Mouse (Mus musculus): ENCODE measurements around the gene Plcxd2.

Plcxd2 gene

DNA sequence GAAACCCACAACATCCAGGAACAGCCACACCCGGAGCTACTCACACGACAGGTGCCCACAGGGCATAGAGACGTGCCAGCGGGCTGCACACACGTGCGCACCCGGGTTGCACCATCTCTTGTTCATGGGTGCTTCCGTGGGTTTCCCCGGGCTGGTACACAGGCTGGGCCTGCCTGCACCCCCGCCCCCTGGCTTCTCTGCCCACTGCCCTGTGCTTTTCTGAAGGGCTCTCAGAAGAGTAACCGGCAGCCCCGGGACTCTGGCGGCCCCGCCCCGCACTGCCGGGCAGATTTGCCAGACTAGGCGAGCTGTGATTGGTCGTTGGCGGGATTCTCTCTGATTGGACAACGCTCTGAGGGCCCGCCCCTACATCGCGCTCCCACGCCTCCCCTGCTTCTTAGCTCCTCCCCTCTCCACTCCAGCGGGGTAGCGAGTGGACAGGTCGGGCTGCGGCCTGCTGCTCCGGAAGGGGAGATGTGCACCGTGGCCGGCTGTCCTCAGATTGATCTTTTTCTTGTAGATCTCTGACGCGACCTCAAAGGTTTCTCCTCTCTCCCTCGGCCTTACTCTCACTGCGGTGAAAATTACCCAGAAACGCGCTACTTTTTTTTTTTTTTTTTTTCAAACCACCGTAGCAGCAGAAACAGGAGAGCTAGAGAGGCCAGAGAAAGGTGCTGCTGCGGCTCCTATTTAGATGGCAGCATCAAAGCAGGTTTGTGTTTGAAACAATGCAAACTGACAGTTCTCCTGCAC, at the start of gene Plcxd2:
Plcxd2 (minus strand) TSS at position 66 of the 753 bp plus-strand sequence.
- in situ Hi-C loops (cut with MboI, MseI) = loop anchor here (25.0 kb wide), 1 partner anchor 773 kb away; no protein-coding TSS in a partner anchor

DNA sequence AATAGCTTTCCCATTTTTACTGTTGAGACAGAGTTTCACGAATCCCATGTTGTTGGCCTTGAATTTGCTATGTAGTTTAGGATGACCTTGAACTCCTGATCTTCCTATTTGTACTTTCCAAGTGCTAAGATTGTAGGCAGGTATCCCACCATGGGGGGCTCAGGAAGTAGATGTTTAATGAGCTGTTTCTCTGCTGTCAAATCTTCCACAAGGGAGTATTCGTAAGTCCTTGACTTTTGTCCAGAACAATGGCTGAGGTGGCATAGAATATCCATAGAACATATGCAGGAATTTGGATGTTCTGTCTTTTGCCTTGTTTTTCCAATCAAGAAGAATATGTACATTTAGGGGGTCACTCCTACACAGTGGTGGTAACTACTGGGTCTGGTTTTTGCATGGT, 36.9 kb upstream of the Plcxd2 start:
- in situ Hi-C loops (cut with MboI, MseI) = no loop called here

DNA sequence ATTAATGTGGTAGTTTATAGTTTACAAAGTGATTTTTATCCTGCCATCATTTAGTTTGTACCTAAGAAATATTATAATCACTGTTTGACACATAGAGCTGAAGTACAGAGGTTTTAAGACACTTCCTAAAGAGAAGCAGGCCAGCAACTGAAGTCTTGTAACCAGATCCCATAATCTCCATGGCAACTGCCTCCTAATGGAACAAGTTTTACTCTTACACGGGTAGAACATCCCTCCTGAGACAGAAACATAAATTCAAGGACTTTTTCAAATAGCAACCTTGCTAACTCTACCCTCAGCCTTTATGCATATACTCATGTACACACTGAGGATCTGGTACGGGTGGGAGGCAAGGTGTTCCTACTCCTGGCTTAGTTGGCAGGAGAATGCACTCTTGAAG, 26.2 kb upstream of the Plcxd2 start:
- in situ Hi-C loops (cut with MboI, MseI) = no loop called here

DNA sequence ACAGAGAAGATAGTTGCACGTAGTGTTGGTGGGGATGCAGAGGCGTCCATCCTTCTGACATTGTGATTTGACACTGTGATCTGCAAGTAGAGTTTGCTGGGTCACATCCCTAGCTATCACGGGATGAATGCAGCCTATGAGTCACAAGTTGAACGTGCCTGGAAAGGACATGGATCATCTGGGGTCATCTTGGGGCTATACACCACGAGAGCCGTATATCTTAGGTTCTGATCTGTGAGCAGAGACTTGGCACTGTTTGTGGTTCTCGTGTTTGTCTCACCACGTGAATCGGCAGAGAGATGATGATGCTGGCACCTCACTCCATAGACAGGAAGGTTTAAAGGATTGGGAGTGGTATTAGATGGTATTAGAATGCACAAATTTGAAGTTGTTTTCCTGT, 23.9 kb upstream of the Plcxd2 start:
- in situ Hi-C loops (cut with MboI, MseI) = no loop called here

DNA sequence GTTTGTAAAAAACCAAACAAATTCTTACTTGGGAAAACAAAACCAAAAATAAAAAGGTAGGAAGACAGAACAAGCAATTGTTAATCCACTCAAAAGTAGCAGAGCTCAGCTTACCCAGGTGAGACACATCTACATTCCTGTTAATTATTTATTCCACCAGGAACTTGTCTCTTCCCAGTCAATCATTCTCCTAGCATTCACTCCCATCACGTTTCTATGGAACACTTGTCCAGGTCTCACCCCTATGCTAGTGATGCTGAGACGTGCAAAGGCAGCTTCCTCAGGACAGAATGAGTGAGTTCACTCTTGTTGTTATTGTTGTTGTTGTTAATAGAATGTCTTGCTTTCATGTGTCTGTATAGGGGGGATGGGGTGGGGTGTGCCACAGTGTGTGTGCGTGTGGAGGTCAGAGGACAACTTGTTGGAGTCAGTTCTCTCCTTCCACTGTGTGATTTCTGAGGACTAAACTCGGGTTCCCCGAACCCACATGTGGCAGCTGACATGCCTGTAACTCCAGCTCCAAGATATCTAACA, 13.0 kb upstream of the Plcxd2 start:
- in situ Hi-C loops (cut with MboI, MseI) = loop anchor here (25.0 kb wide), 1 partner anchor 786 kb away; no protein-coding TSS in a partner anchor

DNA sequence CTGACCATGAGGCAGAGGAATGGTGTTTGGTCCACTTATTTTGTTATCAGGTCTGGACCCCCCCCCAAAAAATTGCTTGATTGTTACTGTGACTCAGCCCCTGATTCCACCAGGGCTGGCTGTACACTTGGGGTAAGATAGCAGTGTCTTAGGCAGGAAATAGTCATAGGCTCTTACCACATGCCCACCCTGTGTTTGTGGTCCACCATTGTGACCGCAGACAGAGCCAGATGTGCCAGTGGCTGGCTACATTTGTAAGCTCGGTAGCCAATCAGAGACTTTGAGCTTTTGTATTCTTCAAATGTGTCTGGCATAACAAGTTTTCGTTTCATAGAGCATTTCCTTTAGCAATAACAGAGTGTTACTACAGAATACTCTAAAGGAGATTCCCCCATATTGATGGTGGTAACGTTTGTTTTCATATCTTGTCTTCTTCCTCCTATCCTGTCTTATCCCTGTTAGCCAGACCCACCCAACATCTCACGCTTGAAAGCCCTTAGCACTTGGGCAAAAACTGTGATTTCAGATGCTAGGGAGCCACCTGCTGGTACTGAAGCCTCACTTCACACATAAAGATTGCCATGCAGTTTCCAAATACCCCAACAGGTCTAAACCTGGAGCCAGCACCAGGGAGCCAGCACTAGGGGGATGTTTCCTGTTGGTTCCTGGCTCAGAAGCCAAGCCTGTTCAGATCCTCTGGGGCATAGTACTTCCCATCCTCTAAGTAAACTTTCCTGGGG, 12.3 kb upstream of the Plcxd2 start:
- in situ Hi-C loops (cut with MboI, MseI) = loop anchor here (25.0 kb wide), 1 partner anchor 785 kb away; no protein-coding TSS in a partner anchor

DNA sequence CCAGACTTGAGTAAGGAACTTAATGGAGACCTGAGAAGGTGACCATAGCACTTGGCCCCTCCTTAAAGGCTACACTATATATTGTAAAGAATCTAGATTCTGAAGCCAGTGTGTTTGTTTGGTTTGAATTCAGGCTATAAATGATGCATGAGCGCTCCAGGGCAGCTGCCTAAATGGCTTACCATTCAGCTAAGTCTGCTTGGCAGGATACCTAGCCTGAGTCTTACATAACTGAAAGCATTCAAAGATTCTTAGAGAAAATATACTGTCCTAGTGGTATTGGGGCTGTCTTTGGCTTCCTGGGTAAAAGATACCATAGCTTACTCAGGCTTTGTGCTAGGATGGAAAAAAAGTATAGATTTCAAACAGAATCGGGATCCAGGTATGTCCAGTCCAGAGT, 11.3 kb upstream of the Plcxd2 start:
- in situ Hi-C loops (cut with MboI, MseI) = loop anchor here (25.0 kb wide), 1 partner anchor 784 kb away; no protein-coding TSS in a partner anchor

DNA sequence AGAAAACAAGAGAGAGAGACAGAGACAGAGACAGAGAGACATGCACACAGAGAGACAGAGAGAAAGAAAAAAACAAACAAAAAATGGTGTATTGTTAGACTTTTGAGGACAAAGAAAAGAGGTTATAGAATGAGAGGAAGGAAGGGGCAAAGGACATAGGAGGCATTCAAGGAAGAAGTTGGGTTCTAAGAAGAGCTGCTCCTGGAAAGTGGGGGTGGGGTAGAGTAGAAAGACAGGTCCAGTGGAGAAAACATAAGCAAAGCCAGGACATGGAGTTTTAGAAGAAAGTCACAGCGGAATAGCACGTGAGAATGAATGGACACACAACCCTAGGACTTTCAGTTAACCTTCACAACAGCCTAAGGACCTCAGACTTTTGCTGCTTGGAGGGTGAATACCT, 10.4 kb upstream of the Plcxd2 start:
- in situ Hi-C loops (cut with MboI, MseI) = loop anchor here (25.0 kb wide), 1 partner anchor 783 kb away; no protein-coding TSS in a partner anchor

DNA sequence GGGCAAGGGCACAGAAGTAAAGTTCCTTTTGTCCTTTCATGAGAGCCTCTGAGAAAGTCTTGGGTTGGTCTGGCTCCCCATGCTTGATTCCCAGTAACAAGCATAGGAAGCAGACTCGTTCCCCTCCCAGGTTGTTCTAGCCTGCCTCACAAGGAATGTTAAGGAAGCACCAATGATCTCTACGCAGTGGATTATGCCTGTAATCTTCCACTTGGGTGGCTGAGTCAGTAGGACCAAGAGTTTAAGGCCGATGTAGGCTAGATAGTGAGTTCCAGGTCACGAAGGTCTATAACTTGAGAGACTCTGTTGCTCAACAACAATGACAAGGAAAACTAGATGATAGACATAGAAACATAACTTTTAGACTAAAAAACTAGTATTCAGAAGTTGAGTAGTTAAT, 9.8 kb upstream of the Plcxd2 start:
- in situ Hi-C loops (cut with MboI, MseI) = loop anchor here (25.0 kb wide), 1 partner anchor 782 kb away; no protein-coding TSS in a partner anchor

DNA sequence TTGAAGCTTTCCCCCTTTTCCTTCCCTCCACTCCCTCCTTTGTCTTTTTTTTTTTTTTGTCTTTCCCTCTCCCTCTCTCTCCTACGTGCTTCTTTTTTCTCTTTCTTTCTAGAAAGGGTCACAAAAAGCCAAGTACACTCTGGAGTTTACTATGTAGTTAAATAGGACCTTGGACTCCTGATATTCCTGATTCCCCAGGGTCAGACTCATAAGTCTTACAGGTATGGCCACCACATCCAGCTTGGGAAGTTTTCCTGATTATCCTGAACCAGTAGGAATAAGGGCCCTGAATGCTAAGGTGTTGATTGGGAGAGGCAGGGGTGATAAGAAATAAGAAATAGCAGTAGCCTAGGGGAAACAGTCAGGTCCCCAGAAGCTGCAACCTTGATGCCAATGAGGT, 9.3 kb upstream of the Plcxd2 start:
- in situ Hi-C loops (cut with MboI, MseI) = loop anchor here (25.0 kb wide), 1 partner anchor 782 kb away; no protein-coding TSS in a partner anchor

DNA sequence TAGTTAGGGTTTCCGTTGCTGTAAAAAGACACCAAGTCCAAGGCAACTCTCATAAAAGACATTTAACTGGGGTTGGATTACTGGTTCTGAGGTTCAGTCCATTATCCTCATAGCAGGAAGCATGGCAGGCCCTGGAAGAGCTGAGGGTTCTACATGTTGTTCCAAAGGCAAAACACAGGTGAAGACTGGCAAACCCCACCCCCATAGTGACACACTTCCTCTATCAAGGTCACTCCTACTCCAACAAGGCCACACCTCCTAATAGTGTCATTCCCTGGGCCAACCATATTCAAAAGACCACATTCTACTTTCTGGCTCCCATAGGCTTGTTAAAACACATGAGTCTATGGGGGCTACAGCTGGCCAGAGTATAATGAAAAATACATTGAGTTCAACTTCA, 1.7 kb upstream of the Plcxd2 start:
- in situ Hi-C loops (cut with MboI, MseI) = loop anchor here (25.0 kb wide), 1 partner anchor 774 kb away; no protein-coding TSS in a partner anchor

DNA sequence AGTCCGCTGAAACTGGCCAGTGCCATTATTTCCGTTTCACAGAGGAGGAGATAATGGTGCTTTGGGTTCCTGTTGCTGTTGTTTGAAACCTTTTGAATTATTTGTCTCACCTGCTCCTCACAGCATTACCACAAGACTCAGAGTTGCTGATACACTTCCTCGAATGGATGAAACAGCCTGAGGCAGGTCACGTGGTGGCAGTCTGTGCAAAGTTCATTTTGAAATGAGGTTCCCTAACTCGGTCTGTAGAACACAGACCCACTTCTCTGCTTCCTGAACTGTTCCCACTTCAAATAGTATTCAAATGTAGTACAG, 845 bp upstream of the Plcxd2 start:
- in situ Hi-C loops (cut with MboI, MseI) = loop anchor here (25.0 kb wide), 1 partner anchor 774 kb away; no protein-coding TSS in a partner anchor

DNA sequence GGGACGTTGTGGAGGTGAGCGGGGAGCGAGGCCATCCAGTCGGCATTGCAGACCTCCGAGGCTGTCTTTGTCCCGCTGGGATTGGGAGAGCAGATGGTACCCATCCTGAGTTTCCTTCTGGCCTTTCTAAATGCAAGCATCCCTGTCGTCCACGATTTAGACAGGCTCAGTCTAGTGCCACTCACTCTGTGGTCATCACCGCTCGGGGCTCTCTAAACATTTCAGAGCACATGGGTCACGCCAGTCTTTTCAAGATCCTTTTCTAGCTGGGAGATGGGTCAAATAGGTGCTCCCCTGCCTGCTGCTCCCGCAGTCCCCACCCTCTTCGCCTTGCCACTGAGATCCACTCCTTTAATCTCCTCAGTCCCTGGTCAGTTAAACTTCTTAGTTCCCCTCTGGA, 301 bp downstream of the Plcxd2 start:
- in situ Hi-C loops (cut with MboI, MseI) = loop anchor here (25.0 kb wide), 1 partner anchor 772 kb away; no protein-coding TSS in a partner anchor

DNA sequence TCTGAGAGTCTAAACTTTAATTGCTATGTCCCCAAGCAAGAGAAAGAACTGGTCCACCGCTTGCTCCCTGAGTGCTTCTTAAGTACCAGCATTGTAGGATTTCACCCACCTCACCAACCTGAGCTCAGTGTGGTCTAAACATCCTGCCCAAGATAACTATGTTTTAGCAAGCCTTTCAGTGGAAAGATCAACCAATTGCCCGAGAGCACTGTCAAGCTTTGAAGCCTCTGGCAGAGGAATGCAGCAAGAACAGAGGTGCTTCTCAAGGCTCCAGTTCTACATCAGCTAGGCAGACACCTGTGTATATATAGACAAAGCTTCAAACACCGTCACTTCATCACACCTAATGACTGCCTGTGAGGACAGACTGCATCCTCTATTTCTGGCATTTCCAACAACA, 1.3 kb downstream of the Plcxd2 start:
- in situ Hi-C loops (cut with MboI, MseI) = loop anchor here (25.0 kb wide), 1 partner anchor 771 kb away; no protein-coding TSS in a partner anchor

DNA sequence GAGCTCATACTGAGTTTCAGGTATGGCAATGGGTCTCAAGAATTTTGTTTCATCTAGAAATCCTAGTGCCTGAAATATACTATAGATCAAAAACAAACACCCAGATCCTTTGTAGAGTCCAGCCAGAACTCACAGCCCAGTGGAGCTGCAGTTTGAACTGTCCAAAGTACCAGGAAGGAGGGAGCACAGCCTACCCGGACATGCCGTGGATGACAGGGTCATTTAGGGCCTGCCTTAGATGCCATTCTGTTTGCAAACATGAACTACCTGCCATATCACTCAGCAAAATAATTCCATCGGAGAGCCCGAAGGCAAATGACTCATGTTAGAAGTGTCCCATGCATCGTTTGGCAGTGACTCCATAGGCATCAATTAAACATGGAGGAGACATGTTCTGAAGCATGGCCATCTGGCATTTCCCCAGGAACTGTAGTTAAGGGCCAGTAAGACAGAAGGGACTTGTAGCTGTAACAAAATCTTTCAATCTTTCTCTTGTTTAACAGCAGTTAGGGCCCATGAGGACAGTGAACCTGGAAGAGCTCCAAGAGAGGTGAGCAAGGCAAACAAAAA, 1.9 kb downstream of the Plcxd2 start:
- in situ Hi-C loops (cut with MboI, MseI) = loop anchor here (25.0 kb wide), 1 partner anchor 771 kb away; no protein-coding TSS in a partner anchor

DNA sequence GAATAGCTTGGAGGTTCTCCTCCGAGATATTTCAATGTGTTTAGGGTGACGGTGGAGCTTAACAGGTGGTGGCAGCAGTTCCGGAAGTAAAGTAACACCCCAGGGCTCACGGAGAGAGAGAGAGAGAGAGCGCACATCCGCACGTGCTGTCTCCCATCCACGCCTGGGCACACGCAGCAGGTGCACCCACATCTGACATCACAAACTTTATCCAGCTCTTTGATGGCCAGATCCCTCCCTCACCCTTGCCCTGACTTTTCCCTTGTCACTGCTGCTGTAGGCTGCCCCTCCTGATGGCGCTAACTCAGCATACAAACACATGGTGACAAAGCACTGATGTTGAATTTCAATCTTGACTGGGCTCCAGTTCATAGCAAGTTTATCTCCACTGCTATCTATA, 3.8 kb downstream of the Plcxd2 start:
- in situ Hi-C loops (cut with MboI, MseI) = loop anchor here (25.0 kb wide), 1 partner anchor 769 kb away; no protein-coding TSS in a partner anchor

DNA sequence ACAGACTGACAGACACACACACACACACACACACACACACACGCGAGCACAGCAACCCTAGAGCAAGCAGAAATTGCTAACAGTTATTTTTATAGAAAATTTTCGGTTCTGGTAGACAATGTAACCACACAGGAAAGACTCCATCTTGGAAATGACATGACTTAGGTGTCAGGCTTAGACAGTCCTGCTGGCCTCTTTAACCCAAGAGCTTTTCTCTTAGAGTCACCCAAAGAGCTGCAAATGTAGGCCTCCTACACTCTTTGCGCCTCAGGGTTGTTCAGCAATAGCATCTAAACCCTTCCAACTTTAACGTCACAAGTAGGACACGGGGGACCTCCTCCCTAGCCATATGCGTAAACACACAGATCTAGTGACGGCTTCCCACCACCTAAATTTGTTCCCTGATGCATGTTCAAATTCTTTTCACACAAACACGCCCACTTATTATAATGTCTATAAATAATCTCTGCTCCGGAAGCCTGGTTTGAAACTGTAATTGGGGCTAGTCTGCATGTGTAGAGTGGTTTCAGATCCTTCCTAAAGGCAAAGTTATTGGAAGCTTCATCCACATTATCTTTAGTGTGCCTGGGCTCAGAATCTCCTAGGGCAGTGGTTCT, 8.4 kb downstream of the Plcxd2 start:
- in situ Hi-C loops (cut with MboI, MseI) = loop anchor here (25.0 kb wide), 1 partner anchor 764 kb away; no protein-coding TSS in a partner anchor

DNA sequence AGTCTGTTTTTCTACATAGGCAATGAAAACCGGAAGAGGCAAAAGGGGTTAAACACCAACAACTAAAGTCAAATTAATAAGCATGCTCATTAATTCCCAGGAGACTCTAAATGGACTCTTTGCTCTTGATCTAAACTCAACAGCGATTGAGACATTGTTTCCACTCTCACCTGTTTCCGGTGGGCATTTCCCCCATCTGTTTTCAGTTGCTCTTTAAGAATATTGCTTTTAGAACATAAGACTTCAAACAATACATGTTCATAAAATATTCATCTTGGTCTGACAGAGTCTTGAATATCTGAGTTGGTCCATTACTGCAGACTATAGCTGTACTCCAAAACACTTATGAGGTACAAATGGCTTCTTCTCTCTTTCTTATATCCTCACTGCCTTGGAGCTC, 9.0 kb downstream of the Plcxd2 start:
- in situ Hi-C loops (cut with MboI, MseI) = loop anchor here (25.0 kb wide), 1 partner anchor 764 kb away; no protein-coding TSS in a partner anchor

DNA sequence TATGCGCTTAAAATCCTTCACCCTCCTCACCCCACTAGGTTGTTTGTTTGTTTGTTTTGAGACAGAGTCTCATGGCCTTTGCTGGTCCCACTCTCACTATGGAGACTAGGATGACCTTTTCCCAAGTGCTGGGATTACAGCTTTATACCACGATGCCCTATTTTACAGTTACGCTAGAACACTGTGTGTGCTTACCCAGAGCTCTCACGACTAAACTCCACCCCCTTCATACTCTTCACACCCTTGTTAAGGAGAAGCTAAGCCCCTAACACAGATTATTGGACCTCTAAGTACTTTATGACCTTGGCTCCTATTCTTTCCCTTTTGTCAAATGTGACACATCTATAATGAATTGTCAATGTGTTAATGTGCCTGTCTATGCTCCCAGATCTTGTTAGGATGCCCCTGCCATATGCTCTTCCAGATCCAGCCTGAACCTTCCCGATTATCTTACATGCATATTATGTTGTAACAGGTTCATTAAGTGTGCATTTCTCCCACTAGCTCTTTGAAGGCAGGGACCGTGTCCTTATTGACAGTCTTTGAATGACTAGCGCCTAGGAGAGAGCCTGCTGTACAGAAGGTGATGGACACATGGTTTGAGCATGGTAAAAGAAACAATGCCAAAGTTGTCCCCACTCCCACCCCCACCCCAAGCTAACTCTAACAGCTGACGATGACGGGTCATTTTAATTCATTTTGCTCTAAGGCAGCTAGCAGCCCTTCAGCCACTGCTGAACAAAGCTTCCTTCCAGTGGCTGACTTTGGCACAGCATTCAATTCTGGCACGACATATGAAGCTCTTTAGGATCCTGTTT, 10.4 kb downstream of the Plcxd2 start:
- in situ Hi-C loops (cut with MboI, MseI) = loop anchor here (25.0 kb wide), 1 partner anchor 762 kb away; no protein-coding TSS in a partner anchor

DNA sequence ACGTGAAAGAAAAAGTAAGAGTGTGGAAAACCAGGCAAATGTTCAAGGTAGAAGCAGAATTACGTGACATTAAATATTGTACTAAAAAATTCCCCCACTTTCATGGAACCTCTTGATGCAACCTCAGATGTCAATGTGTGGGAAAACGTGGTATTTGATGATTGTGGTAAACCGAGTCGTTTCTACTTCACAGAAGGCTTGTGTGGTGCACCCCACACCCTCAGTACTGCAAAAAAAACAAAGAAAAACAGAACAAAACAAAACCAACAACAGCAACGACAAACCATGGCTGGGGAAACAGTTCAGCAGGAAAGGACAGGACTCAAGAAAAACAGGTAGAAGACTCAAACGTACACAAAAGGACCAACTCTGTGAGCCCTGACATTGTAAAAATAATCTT, 11.8 kb downstream of the Plcxd2 start:
- in situ Hi-C loops (cut with MboI, MseI) = no loop called here

All from T-helper 1 cell (primary cell).